Mouse (Mus musculus): ENCODE measurements around the gene Ppp1r9b. TPM values are rescaled to one million over a fixed set of nuclear protein-coding genes. Genes with fewer than 3 reads are reported as not detected.

The Ppp1r9b gene
- total RNA-seq, 2 experiments from 2014 or later: 21.9 to 41.1 TPM

DNA sequence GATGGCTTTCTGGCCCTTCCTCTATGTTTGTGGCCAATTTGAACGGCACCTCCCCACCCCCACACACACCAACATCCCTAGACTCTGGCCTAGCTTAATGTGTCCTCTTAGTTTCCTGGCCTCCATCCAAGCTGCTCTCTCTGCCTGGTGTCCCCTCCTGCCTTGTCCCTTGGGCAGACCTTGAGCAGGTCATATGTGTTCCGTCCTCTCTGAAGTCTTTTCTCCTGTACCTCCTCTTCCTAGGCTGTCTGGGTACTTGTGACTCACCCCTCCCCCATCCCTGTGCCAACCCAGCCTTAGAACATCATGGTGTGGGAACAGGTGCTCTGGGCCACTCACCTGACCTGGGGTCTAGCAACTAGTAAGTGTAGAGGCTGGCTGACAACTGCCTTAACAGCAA is 15.9 kb upstream of the Ppp1r9b start:
- no peak for ATAC-seq (replicated peaks; ENCODE audit: low FRiP score, poor library complexity, severe bottlenecking)

DNA sequence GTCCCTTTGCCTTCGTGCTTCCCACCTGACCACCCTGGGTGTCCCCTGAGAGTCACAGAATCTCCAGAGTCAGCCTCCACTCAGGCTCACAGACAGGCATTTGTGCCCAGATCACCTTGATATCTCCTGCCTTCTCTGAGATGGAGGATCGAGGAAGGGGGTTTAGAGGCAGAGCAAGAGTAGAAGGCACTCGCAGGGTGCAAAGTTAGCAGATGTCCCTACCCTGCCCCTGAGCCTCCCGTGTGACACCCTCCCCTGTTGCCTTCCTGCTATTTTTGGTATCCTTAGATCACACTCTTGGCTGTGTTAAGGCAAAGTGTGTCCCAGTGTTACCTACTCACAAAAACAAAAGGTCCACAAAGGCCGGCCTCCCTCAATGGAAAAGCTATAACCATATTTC is 14.6 kb upstream of the Ppp1r9b start, which contains the start of gene Sgca:
TSS of gene Sgca (minus strand) at position 129 of the 400 bp plus-strand sequence.
- no peak for ATAC-seq (replicated peaks; ENCODE audit: low FRiP score, poor library complexity, severe bottlenecking)

GRCm38 (mm10) chr11:94978178-94978915 is 12.5 kb upstream of the Ppp1r9b start:
- no peak for ATAC-seq (replicated peaks; ENCODE audit: low FRiP score, poor library complexity, severe bottlenecking)

DNA sequence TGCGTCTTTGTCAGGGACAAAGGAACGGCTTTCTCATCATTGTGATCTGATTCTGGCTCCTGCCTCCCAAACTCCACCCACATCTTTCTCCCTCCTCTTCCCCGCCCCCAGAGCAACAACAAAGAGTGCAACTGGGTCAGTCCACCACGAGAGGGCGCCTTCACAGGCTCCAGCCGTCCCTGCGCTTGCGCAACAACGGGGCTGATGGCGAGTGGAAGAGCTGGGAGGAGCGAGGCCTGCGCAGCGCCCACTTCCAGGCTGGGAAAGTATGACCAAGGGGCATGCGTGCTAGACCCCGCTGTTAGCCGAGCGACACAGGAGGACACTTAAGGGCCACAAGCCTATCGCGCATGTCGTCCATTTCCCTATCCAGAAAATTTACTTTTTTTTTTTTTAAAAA is 11.9 kb upstream of the Ppp1r9b start:
- peak; percentile 97 for ATAC-seq (replicated peaks; ENCODE audit: low FRiP score, poor library complexity, severe bottlenecking)

DNA sequence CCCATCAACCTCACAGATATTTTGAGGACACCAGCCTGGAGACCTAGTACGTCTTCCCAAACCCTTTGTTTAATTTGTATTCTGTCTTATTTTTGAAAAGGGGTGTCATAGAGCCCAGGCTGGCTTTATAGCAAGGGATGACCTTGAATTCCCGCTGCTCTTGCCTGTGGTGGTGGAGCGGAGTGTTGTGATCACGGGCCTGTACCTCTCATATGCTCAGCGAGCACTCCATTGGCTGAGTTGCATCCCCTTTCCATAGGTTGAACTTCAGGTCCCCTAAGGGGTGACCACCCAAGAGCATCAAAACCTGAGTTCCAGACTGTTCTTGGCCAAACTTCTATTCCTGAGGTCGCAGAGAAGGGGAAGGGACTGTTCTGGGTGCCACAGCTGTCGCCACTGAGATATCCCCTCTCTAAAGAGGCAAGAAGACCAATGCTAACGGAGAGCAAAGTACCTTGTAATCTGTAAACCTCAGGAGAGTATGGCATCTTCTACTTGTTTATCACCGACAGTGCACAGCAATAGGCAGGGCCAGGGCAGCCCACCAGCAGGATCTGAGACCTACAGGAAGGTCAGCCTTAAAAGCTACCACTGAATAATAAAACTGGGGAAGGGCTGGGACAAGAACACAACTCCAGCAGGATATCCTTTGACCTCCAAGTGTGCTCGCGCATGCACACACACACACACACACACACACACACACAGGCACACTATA is 11.2 kb upstream of the Ppp1r9b start:
- ATAC-seq (replicated peaks; ENCODE audit: low FRiP score, poor library complexity, severe bottlenecking): peak; percentile 29; the same call in 1 of the 2 replicates

DNA sequence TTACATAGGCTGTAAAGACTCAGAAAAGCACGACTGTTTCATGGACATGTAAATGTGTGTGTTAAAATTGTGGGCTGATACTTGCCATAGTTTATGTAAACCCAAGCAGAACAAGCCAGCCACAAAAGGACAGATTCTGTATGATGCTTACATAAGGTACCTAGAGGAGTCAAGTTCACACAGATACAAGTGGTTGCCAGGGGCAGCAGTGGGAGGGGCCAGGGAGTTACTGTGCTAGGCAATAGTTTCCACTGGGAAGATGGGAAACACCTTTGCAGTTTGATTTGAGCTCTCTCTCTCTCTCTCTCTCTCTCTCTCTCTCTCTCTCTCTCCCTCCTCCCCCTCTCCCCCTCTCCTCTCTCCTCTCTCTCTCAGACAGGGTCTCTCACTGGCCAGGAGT is 5.7 kb upstream of the Ppp1r9b start:
- ATAC-seq (replicated peaks; ENCODE audit: low FRiP score, poor library complexity, severe bottlenecking): 0 out of 2 replicates have a peak, but pooled peaks have one; percentile 35

DNA sequence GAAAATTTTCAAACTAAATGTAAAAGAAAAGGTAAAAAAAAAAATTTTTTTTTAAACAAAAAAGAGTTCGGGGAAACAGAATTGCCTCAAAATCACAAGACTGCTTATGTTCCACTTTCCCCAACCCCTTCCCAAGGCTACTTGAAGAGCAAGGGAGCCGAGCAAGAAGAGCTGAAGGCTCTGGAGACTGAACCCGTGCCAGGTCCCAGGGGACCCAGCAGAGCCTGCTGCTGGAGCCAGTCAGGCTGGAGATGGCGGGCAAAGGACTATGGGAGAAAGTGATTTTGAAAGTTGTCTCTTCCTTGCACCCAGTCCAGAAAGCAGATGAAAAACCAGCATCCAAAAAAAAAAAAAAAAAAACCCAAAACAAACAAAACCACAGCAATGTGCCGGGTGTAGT is 5.0 kb upstream of the Ppp1r9b start:
- ATAC-seq (replicated peaks; ENCODE audit: low FRiP score, poor library complexity, severe bottlenecking): no peak

GRCm38 (mm10) chr11:94986435-94986834 is 4.4 kb upstream of the Ppp1r9b start:
- ATAC-seq (replicated peaks; ENCODE audit: low FRiP score, poor library complexity, severe bottlenecking): no peak

- no peak for ATAC-seq (replicated peaks; ENCODE audit: low FRiP score, poor library complexity, severe bottlenecking)
These were observed 3.5 kb upstream of the Ppp1r9b start for GRCm38 (mm10) chr11:94987341-94987740.

DNA sequence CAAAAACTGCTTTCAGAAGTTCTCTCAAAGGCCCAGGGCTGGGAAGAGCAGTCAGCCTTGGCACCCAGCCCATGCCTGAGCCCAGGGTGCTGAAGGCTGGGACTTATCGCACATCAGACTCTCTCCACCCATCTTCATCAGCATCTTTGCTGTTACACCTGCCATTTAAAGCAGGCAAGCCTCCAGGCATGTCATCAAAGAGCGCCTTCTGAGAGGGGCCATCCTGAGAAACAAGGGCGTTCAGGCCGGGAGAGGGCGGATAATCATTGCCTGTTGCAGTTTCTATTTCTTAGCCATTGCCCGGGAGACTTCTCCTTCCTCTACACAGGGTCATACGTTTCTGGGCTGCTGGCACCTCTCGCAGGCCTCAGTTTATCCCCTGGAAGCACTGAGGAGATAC is 3.0 kb upstream of the Ppp1r9b start:
- 0 out of 2 replicates have a peak, but pooled peaks have one; percentile 25 for ATAC-seq (replicated peaks; ENCODE audit: low FRiP score, poor library complexity, severe bottlenecking)

DNA sequence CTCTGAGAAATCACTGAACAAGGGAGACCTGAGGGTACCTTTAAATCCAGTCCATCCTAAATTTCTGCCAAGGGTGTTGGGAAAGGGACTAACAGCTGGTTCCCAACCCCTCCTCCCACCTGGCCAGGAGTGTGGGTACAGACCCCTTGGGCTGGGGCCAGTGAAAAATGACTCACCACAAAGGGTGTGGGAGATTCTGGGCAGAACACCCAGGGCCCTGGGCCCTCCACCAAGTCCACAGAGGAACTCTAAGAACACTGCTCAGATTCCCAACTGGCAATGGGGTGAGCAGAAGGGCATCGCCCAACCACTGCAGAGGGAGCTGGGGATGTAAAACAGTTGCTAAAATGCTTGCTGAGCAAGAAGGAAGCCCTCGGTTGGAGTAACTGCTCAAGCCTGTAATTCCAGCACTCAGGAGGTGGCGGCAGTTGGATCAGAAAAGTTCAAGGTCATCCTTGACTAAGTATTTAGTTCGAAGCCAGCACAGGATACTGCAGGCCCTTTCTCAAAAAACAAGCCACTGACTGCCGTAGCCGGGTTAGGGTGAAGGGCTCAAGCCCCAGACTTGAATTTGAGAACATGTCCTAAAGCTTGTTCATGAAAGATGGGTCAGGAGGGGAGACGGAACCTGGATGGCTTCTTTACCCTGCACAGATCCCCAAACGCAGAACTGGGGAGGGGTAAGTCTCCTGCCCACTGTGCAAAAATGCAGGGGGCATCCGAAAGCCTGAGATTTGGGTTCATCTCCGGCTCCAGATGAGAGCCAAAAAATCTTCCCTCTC is 1.9 kb upstream of the Ppp1r9b start:
- ATAC-seq (replicated peaks; ENCODE audit: low FRiP score, poor library complexity, severe bottlenecking): no peak

DNA sequence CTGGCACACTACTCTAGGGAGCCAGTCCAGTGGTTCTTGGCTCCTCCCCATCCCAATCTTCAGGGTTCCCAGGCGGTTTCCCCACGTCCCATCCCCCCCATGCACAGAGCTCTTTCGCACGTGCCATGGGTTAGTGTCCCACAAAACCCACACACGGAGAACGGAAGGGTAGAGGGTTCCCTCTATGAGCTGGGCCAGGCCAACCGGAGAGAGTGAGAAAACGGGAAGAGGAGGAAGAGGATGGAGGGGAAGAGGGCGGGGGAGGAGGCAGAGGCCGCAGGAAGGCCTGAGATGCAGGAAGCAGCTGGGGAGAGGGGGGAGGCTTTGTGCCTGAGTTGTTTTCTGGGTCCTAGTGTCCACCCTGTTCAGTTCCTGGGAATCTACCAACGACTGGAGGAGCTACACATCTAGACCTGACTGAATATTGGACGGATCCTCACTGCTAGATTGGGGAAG is 1.2 kb upstream of the Ppp1r9b start:
- ATAC-seq (replicated peaks; ENCODE audit: low FRiP score, poor library complexity, severe bottlenecking): peak; percentile 63

GRCm38 (mm10) chr11:94990102-94990748 is 610 bp upstream of the Ppp1r9b start:
- peak; percentile 6; the same call in 1 of the 2 replicates for ATAC-seq (replicated peaks; ENCODE audit: low FRiP score, poor library complexity, severe bottlenecking)

DNA sequence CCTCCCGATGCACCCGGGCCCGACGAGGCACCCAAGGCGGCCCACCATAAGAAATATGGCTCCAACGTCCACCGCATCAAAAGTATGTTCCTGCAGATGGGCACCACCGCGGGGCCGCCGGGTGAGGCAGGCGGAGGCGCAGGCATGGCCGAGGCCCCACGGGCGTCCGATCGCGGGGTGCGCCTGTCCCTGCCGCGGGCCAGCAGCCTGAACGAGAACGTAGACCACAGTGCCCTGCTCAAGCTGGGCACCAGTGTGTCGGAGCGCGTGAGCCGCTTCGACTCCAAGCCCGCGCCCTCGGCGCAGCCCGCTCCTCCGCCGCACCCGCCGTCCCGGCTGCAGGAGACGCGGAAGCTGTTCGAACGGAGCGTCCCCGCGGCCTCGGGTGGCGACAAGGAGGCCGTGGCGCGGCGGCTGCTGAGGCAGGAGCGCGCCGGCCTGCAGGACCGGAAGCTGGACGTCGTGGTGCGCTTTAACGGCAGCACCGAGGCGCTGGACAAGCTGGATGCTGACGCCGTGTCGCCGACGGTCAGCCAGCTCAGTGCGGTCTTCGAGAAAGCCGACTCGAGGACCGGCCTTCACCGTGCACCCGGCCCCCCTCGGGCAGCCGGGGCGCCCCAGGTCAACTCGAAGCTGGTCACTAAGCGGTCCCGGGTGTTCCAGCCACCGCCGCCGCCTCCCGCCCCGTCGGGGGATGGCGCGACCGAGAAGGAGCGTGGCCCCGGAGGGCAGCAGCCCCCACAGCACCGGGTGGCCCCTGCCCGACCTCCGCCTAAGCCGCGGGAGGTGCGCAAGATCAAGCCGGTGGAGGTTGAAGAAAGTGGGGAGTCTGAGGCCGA is 1.0 kb downstream of the Ppp1r9b start:
- 0 out of 2 replicates have a peak, but pooled peaks have one; percentile 1 for ATAC-seq (replicated peaks; ENCODE audit: low FRiP score, poor library complexity, severe bottlenecking)

DNA sequence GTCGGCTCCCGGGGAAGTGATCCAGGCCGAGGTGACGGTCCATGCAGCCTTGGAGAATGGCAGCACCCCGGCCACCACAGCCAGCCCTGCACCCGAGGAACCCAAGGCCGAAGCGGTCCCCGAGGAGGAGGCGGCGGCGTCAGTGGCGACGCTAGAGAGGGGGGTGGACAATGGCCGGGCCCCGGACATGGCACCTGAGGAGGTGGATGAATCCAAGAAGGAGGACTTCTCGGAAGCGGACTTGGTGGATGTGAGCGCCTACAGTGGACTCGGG is 1.6 kb downstream of the Ppp1r9b start:
- ATAC-seq (replicated peaks; ENCODE audit: low FRiP score, poor library complexity, severe bottlenecking): no peak

- ATAC-seq (replicated peaks; ENCODE audit: low FRiP score, poor library complexity, severe bottlenecking): peak; percentile 24
These were observed 2.1 kb downstream of the Ppp1r9b start for GRCm38 (mm10) chr11:94992754-94993606.

GRCm38 (mm10) chr11:94994208-94994814 is 3.5 kb downstream of the Ppp1r9b start:
- no peak for ATAC-seq (replicated peaks; ENCODE audit: low FRiP score, poor library complexity, severe bottlenecking)

All from erythroblast, adult 5-6 weeks (primary cell).